Mouse (Mus musculus) left cerebral cortex, postnatal 14 days (tissue): ENCODE results near the gene Gm26558. TPM values are rescaled to one million over a fixed set of nuclear protein-coding genes. Genes with fewer than 3 reads are reported as not detected.

Experiments
- DNase-seq, 2 experiments: peaks; one replicate each; pipeline ENCODE4 v3.0.0; 2021 to 2022; ENCODE audit warnings: low spot score in 2 of 2, mixed read lengths in 1 of 2
- intact Hi-C: fragments of 180-260 bp; cut with DNase I; formaldehyde crosslinking; loops from one replicate; pipeline ENCODE4 v1.15.1; 2025
- total RNA-seq, 2 experiments: library from RNA; stranded (reverse); gene quantifications; 2 replicates each; pipeline ENCODE4 v1.2.3; 2021

The Gm26558 gene
- total RNA-seq, 2 experiments from 2014 or later = 0.40 TPM; not detected in 1

GRCm38 (mm10) chr2:70651820-70652219 lies 10.1 kb downstream of the Gm26558 start:
- DNase-seq = no peak
- intact Hi-C loops = no loop called here

DNA sequence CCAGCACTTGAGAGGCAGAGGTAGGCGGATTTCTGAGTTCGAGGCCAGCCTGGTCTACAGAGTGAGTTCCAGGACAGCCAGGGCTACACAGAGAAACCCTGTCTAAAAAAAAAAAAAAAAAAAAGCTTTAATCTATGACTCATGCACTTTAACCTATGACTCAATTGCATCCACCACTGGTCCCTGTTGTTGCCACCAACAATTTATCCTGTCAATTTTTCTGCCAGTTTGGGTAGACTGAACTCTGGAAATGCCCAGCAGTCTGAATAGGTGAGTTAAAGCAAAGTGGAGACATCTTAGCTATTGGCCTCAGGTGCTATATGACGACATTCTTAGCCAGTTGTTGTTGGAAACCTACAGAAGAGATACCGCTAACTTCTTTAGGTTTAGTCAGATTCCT lies 12.4 kb downstream of the Gm26558 start:
- intact Hi-C loops = no loop called here

DNA sequence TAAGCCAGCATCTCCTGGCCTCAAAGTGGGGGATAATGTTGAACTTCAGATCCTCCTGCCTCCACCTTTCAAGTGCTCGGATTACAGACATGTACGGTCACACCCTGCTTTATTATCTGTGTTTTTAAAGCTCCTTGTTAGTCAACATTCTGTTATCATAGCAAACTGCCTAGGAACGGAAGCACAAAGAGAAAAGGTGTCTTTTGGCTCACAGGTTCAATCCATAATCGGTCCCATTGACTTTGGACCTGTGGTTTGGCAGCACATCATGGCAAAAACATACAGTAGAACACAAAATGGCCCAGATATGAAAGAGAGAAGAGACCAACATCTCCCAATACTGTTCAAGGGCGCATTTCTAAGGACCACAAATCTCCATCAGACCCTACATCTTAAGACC lies 13.6 kb downstream of the Gm26558 start:
- DNase-seq = no peak
- intact Hi-C loops = no loop called here

More for the DNA sequence above, 12.4 kb downstream of the Gm26558 start:
- DNase-seq = no peak

DNA sequence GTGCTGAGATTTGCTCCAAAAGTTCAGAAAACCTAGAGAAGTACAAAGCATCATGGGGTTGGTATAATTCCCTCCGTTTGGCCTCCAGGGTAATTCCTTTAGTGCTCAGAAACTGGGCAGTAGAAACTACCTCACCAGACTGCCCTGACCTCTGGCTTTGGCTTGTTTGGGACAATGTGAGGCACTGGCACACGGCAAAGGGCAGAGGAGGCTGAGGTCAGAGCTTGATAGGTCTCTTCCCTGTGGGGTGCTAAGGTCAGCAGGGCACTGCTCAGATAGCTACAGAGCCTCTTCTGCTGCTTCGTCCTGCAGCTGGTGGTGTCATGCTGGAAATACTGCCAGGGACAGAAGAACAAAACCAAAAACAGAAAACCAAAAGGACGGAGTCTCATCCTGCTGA lies 14.2 kb downstream of the Gm26558 start:
- intact Hi-C loops = no loop called here
- no peak for DNase-seq

- intact Hi-C loops = no loop called here
- DNase-seq = no peak
Observed at GRCm38 (mm10) chr2:70645266-70645780, 16.6 kb downstream of the Gm26558 start.

DNA sequence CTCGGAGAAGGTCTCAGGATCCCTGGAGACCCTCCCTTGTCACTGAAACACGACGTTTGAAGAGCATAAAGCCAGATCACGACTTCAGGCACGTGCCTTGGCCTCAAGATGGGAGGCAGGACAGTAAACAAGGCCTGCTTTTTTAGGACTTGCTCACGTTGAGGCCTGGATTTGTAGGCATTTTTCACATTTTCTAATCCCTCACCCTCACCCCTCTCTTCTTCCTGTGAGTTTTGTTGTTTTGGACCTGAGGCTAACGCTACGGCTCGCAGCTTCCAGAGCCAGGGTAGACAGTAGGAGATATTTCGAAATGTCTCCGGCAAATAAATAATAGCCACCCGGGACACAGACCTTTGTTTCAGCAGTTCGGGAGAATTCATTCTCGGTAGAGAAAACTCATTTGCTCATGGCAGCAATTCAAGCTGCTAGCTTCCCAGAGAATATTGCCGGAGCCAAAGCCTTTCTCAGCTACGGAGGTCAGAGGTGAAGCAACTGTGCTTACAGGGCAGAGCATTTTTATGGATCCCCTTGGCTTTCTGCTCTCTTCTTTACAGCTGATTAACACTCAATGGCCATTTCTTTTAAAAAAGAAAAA lies 18.8 kb downstream of the Gm26558 start:
- DNase-seq = no peak
- intact Hi-C loops = no loop called here

GRCm38 (mm10) chr2:70640968-70641367 lies 20.9 kb downstream of the Gm26558 start:
- intact Hi-C loops = no loop called here
- DNase-seq = no peak

DNA sequence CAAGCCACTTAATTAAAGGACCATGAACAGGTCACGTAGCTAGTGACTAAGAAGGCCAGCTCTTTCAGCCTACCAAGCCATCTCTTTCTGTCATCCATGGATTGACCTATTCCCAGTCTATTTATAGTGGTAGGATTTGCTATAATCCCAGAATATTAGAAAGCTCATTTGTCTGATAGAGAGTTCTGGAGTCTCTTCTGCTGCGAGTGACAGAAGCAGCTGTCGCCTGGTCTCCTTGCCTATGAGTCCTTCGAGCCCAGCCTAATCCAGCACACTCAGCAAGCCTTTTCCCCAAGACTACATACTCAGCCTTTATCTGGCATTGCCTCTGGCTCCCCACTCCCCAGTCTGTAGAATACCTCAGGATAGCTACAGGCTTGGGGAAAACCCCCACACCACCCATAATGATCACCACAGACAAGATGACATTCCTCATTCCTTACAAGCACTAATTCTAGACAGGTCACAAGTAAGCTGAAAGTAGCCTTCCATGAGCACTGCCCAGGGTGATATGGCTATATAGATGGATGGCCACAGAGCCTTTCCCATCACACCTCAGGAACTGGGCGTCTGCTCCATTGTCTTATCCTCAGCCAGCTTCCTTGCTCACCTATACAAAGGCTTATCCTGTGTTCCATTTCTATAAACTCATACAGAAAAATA lies 27.7 kb downstream of the Gm26558 start:
- DNase-seq = no peak
- intact Hi-C loops = no loop called here

DNA sequence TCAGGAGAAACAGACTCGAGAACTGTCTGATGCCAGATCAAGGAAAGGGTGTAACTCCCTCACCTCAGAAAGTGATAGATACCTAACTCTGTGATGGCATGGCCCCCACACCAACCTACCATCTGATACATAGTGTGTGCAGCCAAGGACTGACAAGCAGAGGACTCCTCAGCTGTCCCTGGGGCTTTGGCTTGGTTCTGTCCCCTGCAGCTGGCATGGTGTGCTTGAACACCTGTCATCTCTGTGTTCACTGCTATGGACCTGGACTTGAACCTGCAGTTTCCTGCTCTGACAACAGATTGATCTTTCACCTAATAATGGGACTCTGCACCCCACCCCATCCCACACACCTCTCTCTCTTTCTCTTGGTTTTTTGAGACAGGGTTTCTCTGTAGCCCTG lies 29.5 kb downstream of the Gm26558 start:
- intact Hi-C loops = no loop called here
- DNase-seq = no peak

- DNase-seq = no peak
- intact Hi-C loops = no loop called here
Observed at GRCm38 (mm10) chr2:70631321-70631720, 30.6 kb downstream of the Gm26558 start.

GRCm38 (mm10) chr2:70629921-70630320 lies 32.0 kb downstream of the Gm26558 start:
- no peak for DNase-seq
- intact Hi-C loops = no loop called here

- intact Hi-C loops = no loop called here
- peak; percentile 48 to 81 for DNase-seq
Observed at GRCm38 (mm10) chr2:70629339-70629761, 32.6 kb downstream of the Gm26558 start.

GRCm38 (mm10) chr2:70628397-70628796 lies 33.5 kb downstream of the Gm26558 start:
- intact Hi-C loops = no loop called here
- no peak for DNase-seq

- DNase-seq = no peak
- intact Hi-C loops = no loop called here
Observed at GRCm38 (mm10) chr2:70625761-70626160, 36.1 kb downstream of the Gm26558 start.

- intact Hi-C loops = no loop called here
- no peak for DNase-seq
Observed at GRCm38 (mm10) chr2:70622244-70622643, 39.7 kb downstream of the Gm26558 start.

DNA sequence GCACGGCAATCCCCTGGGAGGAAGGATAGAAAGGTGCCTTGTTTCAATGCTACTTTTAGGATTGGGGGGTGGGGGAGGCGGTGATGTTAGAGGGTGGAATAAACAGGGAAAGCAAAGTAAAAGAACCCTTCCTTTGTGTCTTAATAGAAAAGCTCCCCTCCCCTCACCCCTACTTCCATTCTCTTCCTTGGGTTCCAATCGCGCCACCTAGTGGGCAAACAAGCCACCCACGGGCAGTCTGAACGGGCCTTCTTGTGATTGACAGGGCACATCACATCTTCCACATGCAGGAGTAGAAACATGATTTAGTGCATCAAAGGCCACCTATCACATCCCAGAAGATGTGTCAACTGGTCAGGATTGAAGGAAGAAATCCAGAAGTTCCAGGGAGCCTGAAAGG lies 41.7 kb downstream of the Gm26558 start:
- intact Hi-C loops = no loop called here
- peak; percentile 68 to 78 for DNase-seq

DNA sequence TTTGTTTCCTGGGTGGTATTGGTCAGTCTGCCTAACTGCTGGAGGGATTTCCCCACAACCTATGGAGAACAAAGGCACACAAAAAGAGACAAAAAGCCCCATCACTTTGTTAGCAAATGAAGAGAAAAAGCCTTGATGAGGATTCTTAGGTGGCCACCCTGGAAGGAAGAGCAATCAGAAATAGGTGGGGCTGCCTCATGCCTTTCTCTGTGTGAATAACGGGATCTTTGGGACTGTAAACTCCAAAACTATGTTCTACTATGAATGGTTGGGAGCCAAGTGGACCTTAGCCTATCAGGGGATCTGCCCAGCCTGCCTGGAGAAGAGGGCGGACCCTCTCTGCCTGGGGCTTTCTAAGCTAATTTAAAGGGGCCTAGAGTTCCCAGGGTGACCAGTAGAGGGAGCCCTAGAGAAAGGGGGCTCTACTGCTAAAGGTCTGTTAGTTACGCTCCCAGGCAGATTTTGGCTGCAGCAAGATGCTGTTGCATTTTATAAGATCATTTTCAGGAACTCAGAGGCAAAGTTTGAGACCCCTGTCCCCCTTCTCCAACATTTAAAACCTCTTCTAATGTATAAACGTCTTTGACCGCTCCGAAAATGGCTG lies 42.6 kb downstream of the Gm26558 start:
- intact Hi-C loops = no loop called here
- DNase-seq = no peak

GRCm38 (mm10) chr2:70616617-70617016 lies 45.3 kb downstream of the Gm26558 start:
- intact Hi-C loops = no loop called here
- DNase-seq = no peak

GRCm38 (mm10) chr2:70616076-70616475 lies 45.8 kb downstream of the Gm26558 start:
- intact Hi-C loops = no loop called here
- DNase-seq = no peak

- intact Hi-C loops = no loop called here
- DNase-seq = no peak
Observed at GRCm38 (mm10) chr2:70614745-70615351, 47.1 kb downstream of the Gm26558 start.
